Mouse (Mus musculus) stomach, postnatal 0 days (tissue): ENCODE results near the gene Arnt2.

Experiments used
- CTCF ChIP-seq: IDR thresholded peaks from 2 replicates; pipeline ENCODE4 v1.5.1; 2016; ENCODE audit warnings: antibody characterized with exemption, low read depth, mild to moderate bottlenecking, moderate library complexity
- EP300 ChIP-seq: optimal IDR thresholded peaks from 2 replicates; pipeline ENCODE3; 2016; ENCODE audit warnings: antibody characterized with exemption

- TF ChIP-seq CTCF = no peak
- TF ChIP-seq EP300 = no peak
These were observed 169.6 kb downstream of the Arnt2 start for GRCm38 (mm10) chr7:84240406-84240805.
